Mouse (Mus musculus): ENCODE data around the gene Vash1. TPM values are rescaled to one million over a fixed set of nuclear protein-coding genes. Genes with fewer than 3 reads are reported as not detected.

Gene Vash1
- polyA plus RNA-seq, 1 experiment from 2014 or later, result 3.4 TPM

GRCm38 (mm10) chr12:86659447-86659968 is 19.0 kb upstream of the Vash1 start:
- ATAC-seq (ENCODE audit: low FRiP score, low TSS enrichment), result no peak
- Histone ChIP-seq H3K27ac (replicated peaks) (no peak overlapping the region), H3K4me2 (replicated peaks; ENCODE audit: low read depth) (no peak overlapping the region), H3K27me3 (ENCODE audit: control insufficient read depth, insufficient read depth, low read length) (no peaks in the 10 kb centered on the region), H3K9me3 (ENCODE audit: control insufficient read depth, low read length) (no peaks in the 10 kb centered on the region), H3K36me3 (ENCODE audit: control insufficient read depth, insufficient read depth, low read length) (no peaks in the 10 kb centered on the region), H3K9ac (ENCODE audit: low read length) (no peak overlapping the region), H3K4me3 (ENCODE audit: low read depth, low read length) (no peak overlapping the region), H3K4me1 (replicated peaks; ENCODE audit: control insufficient read depth, insufficient read depth) (peaks cover 3% of the 10 kb centered on the region; the same call in 1 of the 2 replicates)
- DNase-seq (ENCODE audit: low spot score), result no peak
- no peak for TF ChIP-seq CTCF (IDR thresholded peaks at IDR 0.05; ENCODE audit: low read depth)
- TF ChIP-seq EP300 (optimal IDR thresholded peaks at IDR 0.05), result no peak
- 22% methylated on average over 6 of the region's 6 CpGs for WGBS

- no peak overlapping the region for H3K4me3 ChIP-seq (ENCODE audit: low read depth, low read length)
- H3K27me3 ChIP-seq (ENCODE audit: control insufficient read depth, insufficient read depth, low read length), result no peaks in the 10 kb centered on the region
- no peak overlapping the region for H3K4me2 ChIP-seq (replicated peaks; ENCODE audit: low read depth)
- H3K4me1 ChIP-seq (replicated peaks; ENCODE audit: control insufficient read depth, insufficient read depth), result no peaks in the 10 kb centered on the region
- TF ChIP-seq EP300 (optimal IDR thresholded peaks at IDR 0.05), result no peak
- no peak for TF ChIP-seq CTCF (IDR thresholded peaks at IDR 0.05; ENCODE audit: low read depth)
- no peak overlapping the region for H3K27ac ChIP-seq (replicated peaks)
- 82% methylated on average over 2 of the region's 2 CpGs for WGBS
- no peaks in the 10 kb centered on the region for H3K36me3 ChIP-seq (ENCODE audit: control insufficient read depth, insufficient read depth, low read length)
- no peaks in the 10 kb centered on the region for H3K9me3 ChIP-seq (ENCODE audit: control insufficient read depth, low read length)
- no peak overlapping the region for H3K9ac ChIP-seq (ENCODE audit: low read length)
- DNase-seq (ENCODE audit: low spot score) (no peak), ATAC-seq (ENCODE audit: low FRiP score, low TSS enrichment) (no peak)
These were observed 18.0 kb upstream of the Vash1 start for GRCm38 (mm10) chr12:86660466-86660865.

- DNase-seq (ENCODE audit: low spot score) (no peak), ATAC-seq (ENCODE audit: low FRiP score, low TSS enrichment) (no peak)
- WGBS, result 49% methylated on average over 3 of the region's 3 CpGs
- Histone ChIP-seq H3K9ac (ENCODE audit: low read length) (no peak overlapping the region), H3K4me2 (replicated peaks; ENCODE audit: low read depth) (no peak overlapping the region), H3K36me3 (ENCODE audit: control insufficient read depth, insufficient read depth, low read length) (no peaks in the 10 kb centered on the region), H3K27me3 (ENCODE audit: control insufficient read depth, insufficient read depth, low read length) (no peaks in the 10 kb centered on the region), H3K4me3 (ENCODE audit: low read depth, low read length) (no peak overlapping the region), H3K4me1 (replicated peaks; ENCODE audit: control insufficient read depth, insufficient read depth) (no peaks in the 10 kb centered on the region), H3K9me3 (ENCODE audit: control insufficient read depth, low read length) (no peaks in the 10 kb centered on the region), H3K27ac (replicated peaks) (no peak overlapping the region)
- no peak for TF ChIP-seq EP300 (optimal IDR thresholded peaks at IDR 0.05)
- TF ChIP-seq CTCF (IDR thresholded peaks at IDR 0.05; ENCODE audit: low read depth), result peak; percentile 52
These were observed 12.8 kb upstream of the Vash1 start for GRCm38 (mm10) chr12:86665656-86666055.

GRCm38 (mm10) chr12:86668404-86668803 is 10.1 kb upstream of the Vash1 start:
- WGBS, result 97% methylated on average over 2 of the region's 2 CpGs
- Histone ChIP-seq H3K4me2 (replicated peaks; ENCODE audit: low read depth) (no peak overlapping the region), H3K36me3 (ENCODE audit: control insufficient read depth, insufficient read depth, low read length) (no peaks in the 10 kb centered on the region), H3K9me3 (ENCODE audit: control insufficient read depth, low read length) (no peaks in the 10 kb centered on the region), H3K4me1 (replicated peaks; ENCODE audit: control insufficient read depth, insufficient read depth) (no peaks in the 10 kb centered on the region), H3K27me3 (ENCODE audit: control insufficient read depth, insufficient read depth, low read length) (no peaks in the 10 kb centered on the region), H3K4me3 (ENCODE audit: low read depth, low read length) (no peak overlapping the region), H3K9ac (ENCODE audit: low read length) (no peak overlapping the region), H3K27ac (replicated peaks) (no peak overlapping the region)
- no peak for DNase-seq (ENCODE audit: low spot score)
- no peak for TF ChIP-seq EP300 (optimal IDR thresholded peaks at IDR 0.05)
- TF ChIP-seq CTCF (IDR thresholded peaks at IDR 0.05; ENCODE audit: low read depth), result no peak
- ATAC-seq (ENCODE audit: low FRiP score, low TSS enrichment), result no peak

- WGBS, result 70% methylated on average over 4 of the region's 4 CpGs
- Histone ChIP-seq H3K4me3 (ENCODE audit: low read depth, low read length) (no peak overlapping the region), H3K36me3 (ENCODE audit: control insufficient read depth, insufficient read depth, low read length) (no peaks in the 10 kb centered on the region), H3K9ac (ENCODE audit: low read length) (no peak overlapping the region), H3K4me1 (replicated peaks; ENCODE audit: control insufficient read depth, insufficient read depth) (no peaks in the 10 kb centered on the region), H3K27me3 (ENCODE audit: control insufficient read depth, insufficient read depth, low read length) (no peaks in the 10 kb centered on the region), H3K9me3 (ENCODE audit: control insufficient read depth, low read length) (no peaks in the 10 kb centered on the region), H3K27ac (replicated peaks) (no peak overlapping the region), H3K4me2 (replicated peaks; ENCODE audit: low read depth) (no peak overlapping the region)
- no peak for ATAC-seq (ENCODE audit: low FRiP score, low TSS enrichment)
- TF ChIP-seq CTCF (IDR thresholded peaks at IDR 0.05; ENCODE audit: low read depth), result no peak
- no peak for TF ChIP-seq EP300 (optimal IDR thresholded peaks at IDR 0.05)
- no peak for DNase-seq (ENCODE audit: low spot score)
These were observed 6.4 kb upstream of the Vash1 start for GRCm38 (mm10) chr12:86672105-86672504.

GRCm38 (mm10) chr12:86672507-86672906 is 6.0 kb upstream of the Vash1 start:
- 79% methylated on average over 5 of the region's 5 CpGs for WGBS
- no peaks in the 10 kb centered on the region for H3K9me3 ChIP-seq (ENCODE audit: control insufficient read depth, low read length)
- H3K4me1 ChIP-seq (replicated peaks; ENCODE audit: control insufficient read depth, insufficient read depth), result no peaks in the 10 kb centered on the region
- H3K4me3 ChIP-seq (ENCODE audit: low read depth, low read length), result no peak overlapping the region
- no peak for ATAC-seq (ENCODE audit: low FRiP score, low TSS enrichment)
- TF ChIP-seq EP300 (optimal IDR thresholded peaks at IDR 0.05) (no peak), CTCF (IDR thresholded peaks at IDR 0.05; ENCODE audit: low read depth) (no peak)
- no peak overlapping the region for H3K27ac ChIP-seq (replicated peaks)
- DNase-seq (ENCODE audit: low spot score), result no peak
- no peak overlapping the region for H3K9ac ChIP-seq (ENCODE audit: low read length)
- no peaks in the 10 kb centered on the region for H3K27me3 ChIP-seq (ENCODE audit: control insufficient read depth, insufficient read depth, low read length)
- no peak overlapping the region for H3K4me2 ChIP-seq (replicated peaks; ENCODE audit: low read depth)
- no peaks in the 10 kb centered on the region for H3K36me3 ChIP-seq (ENCODE audit: control insufficient read depth, insufficient read depth, low read length)
